Mouse (Mus musculus) small intestine, adult 2 months (tissue): ENCODE measurements around the gene Mycn. TPM values are rescaled to one million over a fixed set of nuclear protein-coding genes. Genes with fewer than 3 reads are reported as not detected.

ENCODE experiments used
- H3K27ac ChIP-seq: fragments of 200-500 bp; 2 replicates; pipeline ENCODE4 v1.5.1; 2012; ENCODE audit warnings: low read depth, low read length, control low read depth, inconsistent platforms; ENCODE audit not compliant: insufficient read depth
- H3K27me3 ChIP-seq: fragments of 200-500 bp; 2 replicates; pipeline ENCODE4 v1.6.1; 2012; ENCODE audit warnings: mild to moderate bottlenecking, moderate library complexity, low read length, inconsistent platforms; ENCODE audit not compliant: control insufficient read depth, insufficient read depth
- H3K36me3 ChIP-seq: fragments of 200-500 bp; 2 replicates; pipeline ENCODE4 v1.6.1; 2012; ENCODE audit warnings: mild to moderate bottlenecking, low read length, control low read depth, inconsistent platforms; ENCODE audit not compliant: control insufficient read depth, insufficient read depth
- H3K4me1 ChIP-seq: fragments of 200-500 bp; 2 replicates; pipeline ENCODE4 v1.6.1; 2012; ENCODE audit warnings: low read length, inconsistent platforms, mixed read lengths; ENCODE audit not compliant: control insufficient read depth, insufficient read depth, insufficient read length
- H3K4me3 ChIP-seq: fragments of 200-500 bp; 2 replicates; pipeline ENCODE4 v1.5.1; 2012; ENCODE audit warnings: low read depth, mild to moderate bottlenecking, control low read depth, inconsistent platforms, low read length, moderate library complexity
- CTCF ChIP-seq: fragments of 200-500 bp; IDR thresholded peaks from 2 replicates; pipeline ENCODE4 v1.5.1; 2012; ENCODE audit warnings: low read depth, mild to moderate bottlenecking, control low read depth, inconsistent platforms, low read length, moderate library complexity, mixed read lengths; ENCODE audit not compliant: insufficient replicate concordance, insufficient read length; ENCODE audit errors: extremely low read depth
- POLR2A ChIP-seq: fragments of 200-500 bp; IDR thresholded peaks from 2 replicates; pipeline ENCODE4 v1.6.1; 2012; ENCODE audit warnings: low read depth, mild to moderate bottlenecking, control low read depth, inconsistent platforms, low read length, moderate library complexity
- WGBS: fragments of 180-500 bp; shearing (Covaris S2); methylation state at CpG from one replicate; pipeline ENCODE4 v1.1.7; 2018; 5-methylcytosine and 5-hydroxymethylcytosine counted together
- polyA plus RNA-seq: library from polyadenylated mRNA; depleted of rRNA; stranded (reverse); fragments of >200 nt; gene quantifications from 2 replicates; pipeline ENCODE4 v1.2.3, GENCODE M21; 2012; rRNA removed

The Mycn gene
- 0.94 and 2.1 TPM in 2 replicates for polyA plus RNA-seq

- 0 out of 2 replicates have a peak, but pooled peaks cover 2% of the 10 kb centered on the region for H3K36me3 ChIP-seq
- 1% methylated on average over 37 of the region's 38 CpGs for WGBS
- H3K4me3 ChIP-seq: peak within 1 kb of the TSS; percentile 75
- H3K4me1 ChIP-seq: peaks cover 15% of the 10 kb centered on the region
- H3K27ac ChIP-seq: no peak within 1 kb of the TSS
- no peaks in the 10 kb centered on the region for H3K27me3 ChIP-seq
- TF ChIP-seq POLR2A (peak; percentile 52; the same call in 1 of the 2 replicates), CTCF (no peak)
Measured at GRCm38 (mm10) chr12:12941661-12942363, at the start of gene Mycn. Mycn (minus strand) TSS chr12:12941914.

GRCm38 (mm10) chr12:12987376-12987775 is 45.7 kb upstream of the Mycn start:
- H3K4me1 ChIP-seq: no peaks in the 10 kb centered on the region
- no peaks in the 10 kb centered on the region for H3K27me3 ChIP-seq
- 91% methylated on average over 8 of the region's 8 CpGs for WGBS
- H3K4me3 ChIP-seq: no peak overlapping the region
- no peak for TF ChIP-seq CTCF
- no peak for TF ChIP-seq POLR2A
- no peaks in the 10 kb centered on the region for H3K36me3 ChIP-seq
- no peak overlapping the region for H3K27ac ChIP-seq

- Histone ChIP-seq H3K27ac (no peak overlapping the region), H3K27me3 (no peaks in the 10 kb centered on the region), H3K4me3 (no peak overlapping the region), H3K4me1 (no peaks in the 10 kb centered on the region), H3K36me3 (no peaks in the 10 kb centered on the region)
- TF ChIP-seq CTCF (no peak), POLR2A (no peak)
- 62% methylated on average over 20 of the region's 20 CpGs for WGBS
Measured at GRCm38 (mm10) chr12:12986612-12987206, 45.0 kb upstream of the Mycn start.

- 83% methylated on average over 1 of the region's 1 CpGs for WGBS
- H3K4me3 ChIP-seq: no peak overlapping the region
- H3K27ac ChIP-seq: no peak overlapping the region
- H3K4me1 ChIP-seq: no peaks in the 10 kb centered on the region
- H3K27me3 ChIP-seq: no peaks in the 10 kb centered on the region
- no peak for TF ChIP-seq CTCF
- TF ChIP-seq POLR2A: no peak
- no peaks in the 10 kb centered on the region for H3K36me3 ChIP-seq
Measured at GRCm38 (mm10) chr12:12983032-12983431, 41.3 kb upstream of the Mycn start.

GRCm38 (mm10) chr12:12975397-12975796 is 33.7 kb upstream of the Mycn start:
- TF ChIP-seq POLR2A: no peak
- TF ChIP-seq CTCF: no peak
- Histone ChIP-seq H3K27ac (no peak overlapping the region), H3K36me3 (no peaks in the 10 kb centered on the region), H3K4me1 (no peaks in the 10 kb centered on the region), H3K27me3 (no peaks in the 10 kb centered on the region), H3K4me3 (no peak overlapping the region)
- WGBS: 70% methylated on average over 1 of the region's 1 CpGs

GRCm38 (mm10) chr12:12972756-12973435 is 31.2 kb upstream of the Mycn start:
- Histone ChIP-seq H3K27ac (no peak overlapping the region), H3K27me3 (no peaks in the 10 kb centered on the region), H3K4me3 (no peak overlapping the region), H3K4me1 (no peaks in the 10 kb centered on the region), H3K36me3 (no peaks in the 10 kb centered on the region)
- no peak for TF ChIP-seq CTCF
- TF ChIP-seq POLR2A: no peak
- 50% methylated on average over 8 of the region's 8 CpGs for WGBS

- WGBS: 60% methylated on average over 2 of the region's 2 CpGs
- no peak overlapping the region for H3K4me3 ChIP-seq
- H3K4me1 ChIP-seq: no peaks in the 10 kb centered on the region
- no peaks in the 10 kb centered on the region for H3K36me3 ChIP-seq
- no peak overlapping the region for H3K27ac ChIP-seq
- H3K27me3 ChIP-seq: no peaks in the 10 kb centered on the region
- TF ChIP-seq POLR2A (no peak), CTCF (no peak)
Measured at GRCm38 (mm10) chr12:12967946-12968345, 26.2 kb upstream of the Mycn start.
